Mouse (Mus musculus) midbrain, embryonic 11.5 days (tissue): ENCODE results near the gene Plekhg3. TPM values are rescaled to one million over a fixed set of nuclear protein-coding genes. Genes with fewer than 3 reads are reported as not detected.

ENCODE experiments used
- ATAC-seq: fragments of 200-750 bp; cut with Nextera tagmentation; 2 replicates; pipeline ENCODE4 v1.8.0; 2017; ENCODE audit warnings: moderate TSS enrichment, moderate library complexity; ENCODE audit not compliant: low FRiP score
- DNase-seq: peaks from one replicate; pipeline ENCODE4 v3.0.0; 2015; ENCODE audit warnings: low spot score; ENCODE audit errors: missing footprints
- H3K27ac ChIP-seq: fragments of 300-500 bp; sonication (generic); 2 replicates; pipeline ENCODE4 v1.5.1; 2014; ENCODE audit warnings: low read depth, low read length
- H3K27me3 ChIP-seq: fragments of 300-500 bp; sonication (generic); 2 replicates; pipeline ENCODE4 v1.6.1; 2014; ENCODE audit warnings: mild to moderate bottlenecking, low read length, moderate library complexity, mixed read lengths; ENCODE audit not compliant: control insufficient read depth, insufficient read depth
- H3K36me3 ChIP-seq: fragments of 300-500 bp; sonication (generic); 2 replicates; pipeline ENCODE4 v1.6.1; 2014; ENCODE audit warnings: mild to moderate bottlenecking, low read length, moderate library complexity, mixed read lengths; ENCODE audit not compliant: control insufficient read depth, insufficient read depth
- H3K4me1 ChIP-seq: fragments of 300-500 bp; sonication (generic); 2 replicates; pipeline ENCODE4 v1.6.1; 2014; ENCODE audit warnings: low read length; ENCODE audit not compliant: control insufficient read depth, insufficient read depth
- H3K4me2 ChIP-seq: fragments of 300-500 bp; sonication (generic); 2 replicates; pipeline ENCODE4 v1.6.1; 2014; ENCODE audit warnings: mild to moderate bottlenecking, moderate library complexity
- H3K4me3 ChIP-seq: fragments of 300-500 bp; sonication (generic); 2 replicates; pipeline ENCODE4 v1.5.1; 2014; ENCODE audit warnings: low read depth, low read length
- H3K9ac ChIP-seq: fragments of 300-500 bp; sonication (generic); 2 replicates; pipeline ENCODE4 v1.6.1; 2014; ENCODE audit warnings: low read length
- H3K9me3 ChIP-seq: fragments of 300-500 bp; sonication (generic); 2 replicates; pipeline ENCODE4 v1.6.1; 2016; ENCODE audit warnings: low read length; ENCODE audit not compliant: control insufficient read depth
- WGBS: fragments of 180-500 bp; shearing (Covaris S2); extraction: QIAGEN DNeasy Blood & Tissue Kit; methylation state at CpG from one replicate; pipeline ENCODE4 v1.1.7; 2014; 5-methylcytosine and 5-hydroxymethylcytosine counted together
- polyA plus RNA-seq: library from polyadenylated mRNA; unstranded; fragments of >200 nt; fragmentation: Nextera tagmentation; extraction: Ambion mirVana; gene quantifications from 2 replicates; pipeline ENCODE4 v1.2.1, GENCODE M21; 2014

Gene Plekhg3
- polyA plus RNA-seq, 1 experiment from 2014 or later = 1.3 TPM

DNA sequence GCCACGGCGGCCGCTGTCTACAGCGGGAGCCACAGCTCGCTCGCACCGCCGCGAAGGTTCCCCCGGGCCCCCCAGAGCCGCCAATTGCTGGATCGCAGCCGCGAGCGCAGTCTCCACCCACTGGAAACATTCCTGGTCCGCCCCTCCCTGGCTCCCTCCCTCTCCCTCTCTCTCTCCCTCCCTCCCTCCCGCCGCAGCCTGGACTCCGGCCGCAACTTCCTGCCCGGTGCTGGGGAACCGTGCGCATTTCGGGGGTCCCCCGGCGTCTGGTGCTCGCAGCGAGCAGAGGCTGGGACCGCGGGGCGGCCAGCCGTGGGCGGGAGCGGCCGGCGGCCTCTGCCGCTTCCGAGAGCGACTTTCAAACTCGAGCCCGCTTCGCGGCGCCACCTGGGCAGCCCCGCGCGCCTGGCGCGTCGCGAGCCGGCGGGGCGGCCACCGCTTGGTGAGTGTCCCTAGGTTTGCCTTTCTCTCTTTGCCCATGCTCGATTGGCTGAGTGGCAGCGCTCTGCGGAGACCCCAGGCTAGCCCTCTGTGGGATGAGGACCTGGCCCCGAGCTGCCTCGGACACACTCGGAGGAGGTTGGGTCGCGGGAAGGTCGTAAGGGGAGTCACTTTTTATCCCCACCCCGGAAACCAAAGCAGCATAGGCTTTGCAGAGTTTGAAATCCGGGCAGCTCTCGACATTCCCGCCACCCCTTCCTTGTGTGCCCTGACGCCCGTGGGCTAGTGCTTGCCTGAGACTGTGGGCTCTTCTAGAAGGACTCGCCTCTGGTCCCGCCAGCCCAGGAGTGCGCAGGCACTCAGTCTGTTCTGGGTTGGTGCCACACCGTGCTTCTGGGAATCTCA, 2.9 kb downstream of the Plekhg3 start:
- under 1% methylated on average over 66 of the region's 74 CpGs for WGBS
- Histone ChIP-seq H3K4me1 (peaks cover 11% of the 10 kb centered on the region), H3K4me2 (peak overlapping the region; percentile 84), H3K9me3 (no peaks in the 10 kb centered on the region), H3K36me3 (no peaks in the 10 kb centered on the region), H3K4me3 (peak overlapping the region; percentile 61), H3K27me3 (peaks cover 51% of the 10 kb centered on the region), H3K9ac (peak overlapping the region; percentile 64), H3K27ac (no peak overlapping the region)
- peak; percentile 82 for ATAC-seq
- peak; percentile 94 for DNase-seq

- peak overlapping the region; percentile 84 for H3K4me2 ChIP-seq
- H3K4me3 ChIP-seq = peak overlapping the region; percentile 61
- 4% methylated on average over 11 of the region's 11 CpGs for WGBS
- DNase-seq (peak; percentile 94), ATAC-seq (no peak)
- H3K36me3 ChIP-seq = no peaks in the 10 kb centered on the region
- H3K9me3 ChIP-seq = no peaks in the 10 kb centered on the region
- H3K4me1 ChIP-seq = peaks cover 11% of the 10 kb centered on the region
- H3K27me3 ChIP-seq = peaks cover 51% of the 10 kb centered on the region
- no peak overlapping the region for H3K9ac ChIP-seq
- no peak overlapping the region for H3K27ac ChIP-seq
Measured at GRCm38 (mm10) chr12:76534233-76534632, 3.5 kb downstream of the Plekhg3 start.

- peak overlapping the region; percentile 84; the same call in 1 of the 2 replicates for H3K4me2 ChIP-seq
Measured at GRCm38 (mm10) chr12:76534641-76535283, 4.1 kb downstream of the Plekhg3 start.

GRCm38 (mm10) chr12:76535471-76535900, 4.8 kb downstream of the Plekhg3 start:
- H3K27ac ChIP-seq = no peak overlapping the region
- peak; percentile 82 for DNase-seq
- H3K9ac ChIP-seq = no peak overlapping the region
- no peaks in the 10 kb centered on the region for H3K9me3 ChIP-seq
- H3K4me1 ChIP-seq = peaks cover 11% of the 10 kb centered on the region
- ATAC-seq = no peak
- H3K27me3 ChIP-seq = peaks cover 48% of the 10 kb centered on the region
- 45% methylated on average over 9 of the region's 9 CpGs for WGBS
- no peak overlapping the region for H3K4me3 ChIP-seq
- H3K36me3 ChIP-seq = no peaks in the 10 kb centered on the region
- H3K4me2 ChIP-seq = no peak overlapping the region

More at GRCm38 (mm10) chr12:76534641-76535283, 4.1 kb downstream of the Plekhg3 start:
- Histone ChIP-seq H3K27ac (no peak overlapping the region), H3K4me3 (no peak overlapping the region), H3K27me3 (peaks cover 51% of the 10 kb centered on the region), H3K9me3 (no peaks in the 10 kb centered on the region), H3K36me3 (no peaks in the 10 kb centered on the region), H3K9ac (no peak overlapping the region), H3K4me1 (peaks cover 11% of the 10 kb centered on the region)
- no peak for ATAC-seq
- 29% methylated on average over 9 of the region's 9 CpGs for WGBS
- DNase-seq = peak; percentile 92

DNA sequence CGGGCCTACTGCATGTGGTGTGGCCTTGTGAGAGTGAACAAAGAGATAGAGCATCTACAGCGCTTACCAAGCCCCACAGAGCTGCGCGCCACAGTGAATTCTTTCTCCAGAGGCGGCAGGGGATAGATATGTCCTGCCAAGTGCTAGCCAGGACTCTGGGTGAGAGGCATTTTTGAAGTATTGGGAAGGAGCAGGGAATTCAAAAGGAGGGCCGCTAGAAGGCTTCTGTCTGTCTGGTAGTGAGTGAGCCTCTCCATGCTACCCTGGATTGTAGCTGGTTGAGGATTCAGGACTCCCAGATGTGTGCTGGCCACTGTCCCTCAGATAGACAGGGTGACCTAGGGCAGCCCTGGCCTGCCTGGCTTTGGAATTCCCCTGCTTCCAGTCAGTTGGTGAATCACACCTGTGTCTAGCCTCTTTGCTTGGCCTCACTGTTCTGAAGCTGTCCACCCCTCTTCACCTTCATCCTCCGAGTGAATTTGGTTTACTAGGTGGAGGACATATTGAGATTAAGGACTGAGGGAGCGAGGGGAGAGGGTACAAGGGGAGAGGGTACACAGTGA, 6.0 kb downstream of the Plekhg3 start:
- Histone ChIP-seq H3K4me1 (peaks cover 11% of the 10 kb centered on the region), H3K4me3 (no peak overlapping the region), H3K9me3 (no peaks in the 10 kb centered on the region), H3K27ac (no peak overlapping the region), H3K36me3 (no peaks in the 10 kb centered on the region), H3K9ac (no peak overlapping the region), H3K4me2 (no peak overlapping the region), H3K27me3 (peaks cover 40% of the 10 kb centered on the region)
- DNase-seq (peak; percentile 62), ATAC-seq (no peak)
- WGBS = 80% methylated on average over 8 of the region's 8 CpGs

- no peak overlapping the region for H3K9ac ChIP-seq
- 93% methylated on average over 8 of the region's 8 CpGs for WGBS
- no peak overlapping the region for H3K27ac ChIP-seq
- no peaks in the 10 kb centered on the region for H3K9me3 ChIP-seq
- no peak overlapping the region for H3K4me2 ChIP-seq
- DNase-seq (no peak), ATAC-seq (no peak)
- H3K36me3 ChIP-seq = no peaks in the 10 kb centered on the region
- no peak overlapping the region for H3K4me3 ChIP-seq
- peaks cover 11% of the 10 kb centered on the region for H3K4me1 ChIP-seq
- H3K27me3 ChIP-seq = peaks cover 32% of the 10 kb centered on the region
Measured at GRCm38 (mm10) chr12:76537434-76537833, 6.7 kb downstream of the Plekhg3 start.

DNA sequence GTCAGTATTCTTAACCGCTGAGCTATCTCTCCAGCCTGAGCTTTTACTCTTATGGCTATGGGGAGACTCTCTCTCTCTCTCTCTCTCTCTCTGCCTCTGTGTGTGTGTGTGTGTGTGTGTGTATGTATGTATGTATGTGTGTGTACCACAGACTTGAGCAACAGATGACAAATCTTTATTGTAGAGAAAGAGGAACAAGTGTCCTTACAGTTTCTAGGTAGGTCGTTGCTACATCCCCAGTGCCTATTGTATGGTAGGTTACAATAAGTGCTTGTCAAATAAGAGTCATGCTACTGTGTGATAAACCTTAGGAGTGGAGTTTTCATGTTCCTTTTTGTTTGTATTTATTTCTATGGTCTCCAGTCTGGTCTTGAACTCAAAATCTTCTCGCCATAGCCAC, 9.5 kb downstream of the Plekhg3 start:
- Histone ChIP-seq H3K9ac (no peak overlapping the region), H3K4me3 (no peak overlapping the region), H3K36me3 (no peaks in the 10 kb centered on the region), H3K4me2 (no peak overlapping the region), H3K9me3 (no peaks in the 10 kb centered on the region), H3K27me3 (peaks cover 5% of the 10 kb centered on the region), H3K27ac (no peak overlapping the region), H3K4me1 (no peaks in the 10 kb centered on the region)
- ATAC-seq (no peak), DNase-seq (peak; percentile 51)
- WGBS = 86% methylated on average over 3 of the region's 3 CpGs

DNA sequence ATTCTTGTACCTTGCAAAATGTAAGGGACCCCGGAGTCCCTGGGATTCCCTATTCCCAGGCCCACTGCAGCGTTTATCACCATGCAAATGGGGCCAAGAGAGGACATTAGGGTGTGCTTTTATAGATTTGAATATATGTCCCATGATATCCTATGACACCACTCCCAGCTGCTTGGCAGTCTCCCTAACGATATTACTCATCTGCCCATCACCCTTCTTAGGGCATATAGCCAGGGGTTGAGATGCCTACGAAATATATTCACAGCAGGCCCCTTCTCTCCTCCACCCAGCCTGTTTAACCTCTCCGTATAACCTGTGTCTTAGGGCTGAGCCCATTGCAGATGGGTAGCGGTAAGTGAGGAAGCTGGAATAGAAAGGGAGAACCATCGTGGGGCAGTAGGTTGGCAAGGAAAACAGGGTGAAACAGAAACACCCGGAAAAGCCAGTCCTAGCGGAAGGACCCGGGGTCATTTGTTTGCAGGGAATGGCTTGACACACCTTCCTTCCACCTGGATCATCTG, 10.1 kb downstream of the Plekhg3 start:
- Histone ChIP-seq H3K27ac (no peak overlapping the region), H3K9ac (no peak overlapping the region), H3K36me3 (no peaks in the 10 kb centered on the region), H3K4me2 (no peak overlapping the region), H3K4me3 (no peak overlapping the region), H3K9me3 (no peaks in the 10 kb centered on the region), H3K4me1 (no peaks in the 10 kb centered on the region), H3K27me3 (peaks cover 1% of the 10 kb centered on the region; the same call in 1 of the 2 replicates)
- 84% methylated on average over 10 of the region's 10 CpGs for WGBS
- DNase-seq = peak; percentile 33
- no peak for ATAC-seq
